Mouse (Mus musculus) embryonic fibroblast, embryonic 13.5 days (primary cell): ENCODE data around the gene Slc35c1. TPM values are rescaled to one million over a fixed set of nuclear protein-coding genes. Genes with fewer than 3 reads are reported as not detected.

Experiments used
- H3K27ac ChIP-seq: 2 replicates; pipeline ENCODE4 v1.5.1; 2012; ENCODE audit warnings: low read length, control low read depth, inconsistent platforms; ENCODE audit not compliant: insufficient read depth
- H3K4me1 ChIP-seq: 2 replicates; pipeline ENCODE4 v1.6.1; 2011; ENCODE audit warnings: low read length; ENCODE audit not compliant: control insufficient read depth, insufficient read depth
- H3K4me3 ChIP-seq: 2 replicates; pipeline ENCODE4 v1.5.1; 2011; ENCODE audit warnings: mild to moderate bottlenecking, control low read depth, low read length; ENCODE audit not compliant: insufficient read depth
- CTCF ChIP-seq: IDR thresholded peaks from 2 replicates; pipeline ENCODE4 v1.5.1; 2011; ENCODE audit warnings: mild to moderate bottlenecking, control low read depth, low read length, moderate library complexity, borderline replicate concordance; ENCODE audit not compliant: insufficient read depth
- POLR2A ChIP-seq: IDR thresholded peaks from 2 replicates; pipeline ENCODE4 v1.6.1; 2011; ENCODE audit warnings: low read depth, mild to moderate bottlenecking, control low read depth, low read length, moderate library complexity
- polyA plus RNA-seq: library from polyadenylated mRNA; stranded (reverse); fragments of >200 nt; gene quantifications from 2 replicates; pipeline ENCODE4 v1.2.4, GENCODE M21; 2011; ENCODE audit warnings: low read depth; ENCODE audit not compliant: missing spikeins, insufficient read length

Slc35c1 gene
- polyA plus RNA-seq, 1 experiment, result 12.9 TPM

- Histone ChIP-seq H3K4me1 (no peaks in the 10 kb centered on the region; the same call in 1 of the 2 replicates), H3K27ac (no peak overlapping the region), H3K4me3 (no peak overlapping the region)
- no peak for TF ChIP-seq CTCF
- no peak for TF ChIP-seq POLR2A
Observed at GRCm38 (mm10) chr2:92456970-92457530, 3.3 kb downstream of the Slc35c1 start.

DNA sequence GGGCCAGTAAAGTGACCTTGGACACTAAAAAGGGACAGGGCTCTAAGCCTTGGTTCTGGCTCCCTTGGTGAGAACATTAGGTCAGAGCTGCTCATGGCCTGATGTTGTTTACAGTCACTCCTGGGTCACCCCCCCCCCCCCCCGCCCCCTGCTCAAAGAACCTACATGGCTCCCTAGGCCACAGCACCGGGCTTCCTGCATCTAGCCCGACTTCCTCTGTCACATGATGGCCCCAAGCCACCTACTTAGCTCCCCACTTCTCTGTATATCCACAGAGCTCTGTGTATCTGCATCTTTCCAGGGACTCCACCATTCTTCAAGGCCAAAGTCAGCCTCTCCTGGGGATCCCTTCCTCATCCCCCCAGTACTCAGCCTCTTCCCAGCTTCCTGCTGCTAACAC lies 4.6 kb downstream of the Slc35c1 start:
- Histone ChIP-seq H3K4me3 (no peak overlapping the region), H3K4me1 (no peaks in the 10 kb centered on the region; the same call in 1 of the 2 replicates), H3K27ac (no peak overlapping the region)
- TF ChIP-seq POLR2A (no peak), CTCF (no peak)

DNA sequence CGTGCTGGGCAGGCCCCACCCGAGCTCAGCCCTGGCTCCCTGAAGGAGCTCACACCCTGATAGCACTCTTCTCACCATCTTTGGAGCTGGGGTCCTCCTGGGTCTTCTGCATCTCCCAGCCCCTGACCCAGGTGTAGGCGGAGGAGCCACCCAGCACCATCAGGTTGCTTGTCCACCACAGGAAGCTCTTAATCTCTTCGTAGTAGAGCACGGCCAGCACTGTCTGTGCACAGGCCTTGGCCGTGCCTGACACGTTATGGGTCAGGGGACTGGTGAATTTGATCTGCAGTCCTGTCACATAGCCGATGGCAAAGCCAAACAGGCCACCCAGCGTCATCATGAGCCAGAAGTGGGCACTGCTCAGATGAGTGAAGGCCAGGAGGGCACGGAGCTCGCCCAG lies 6.2 kb downstream of the Slc35c1 start:
- H3K4me1 ChIP-seq, result no peaks in the 10 kb centered on the region; the same call in 1 of the 2 replicates

DNA sequence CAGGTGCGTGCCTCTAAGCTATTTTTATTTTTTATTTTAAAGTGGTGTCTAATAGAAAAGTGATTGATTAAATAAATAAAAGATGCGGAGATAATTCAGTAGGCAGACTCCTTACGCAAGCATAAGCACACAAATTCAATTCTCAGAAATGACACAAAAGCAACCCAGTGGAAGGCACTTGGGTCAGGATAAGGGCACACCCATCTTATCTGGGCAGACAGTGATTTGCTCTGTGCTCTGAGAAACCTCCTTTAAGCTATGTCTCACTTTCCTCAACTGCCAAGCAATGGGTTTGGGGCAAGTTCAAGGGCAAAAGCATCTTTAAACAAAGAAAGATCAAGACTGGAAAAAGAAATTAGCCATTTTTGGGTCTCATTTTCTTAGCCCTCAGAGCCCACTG lies 9.2 kb downstream of the Slc35c1 start:
- TF ChIP-seq POLR2A, result no peak
- TF ChIP-seq CTCF, result no peak
- no peak overlapping the region for H3K4me3 ChIP-seq
- H3K4me1 ChIP-seq, result no peaks in the 10 kb centered on the region
- H3K27ac ChIP-seq, result no peak overlapping the region

More for the DNA sequence above, 6.2 kb downstream of the Slc35c1 start:
- Histone ChIP-seq H3K4me3 (no peak overlapping the region), H3K27ac (no peak overlapping the region)
- no peak for TF ChIP-seq CTCF
- TF ChIP-seq POLR2A, result no peak

- Histone ChIP-seq H3K4me1 (no peaks in the 10 kb centered on the region), H3K27ac (no peak overlapping the region), H3K4me3 (no peak overlapping the region)
- TF ChIP-seq CTCF (no peak; the same call in 1 of the 2 replicates), POLR2A (no peak)
Observed at GRCm38 (mm10) chr2:92447121-92447740, 13.1 kb downstream of the Slc35c1 start.

- no peak overlapping the region for H3K27ac ChIP-seq
- TF ChIP-seq CTCF, result no peak
- no peaks in the 10 kb centered on the region for H3K4me1 ChIP-seq
- no peak overlapping the region for H3K4me3 ChIP-seq
Observed at GRCm38 (mm10) chr2:92446656-92447055, 13.7 kb downstream of the Slc35c1 start.

- no peak overlapping the region for H3K4me3 ChIP-seq
- no peaks in the 10 kb centered on the region for H3K4me1 ChIP-seq
- no peak overlapping the region for H3K27ac ChIP-seq
- no peak for TF ChIP-seq POLR2A
- no peak for TF ChIP-seq CTCF
Observed at GRCm38 (mm10) chr2:92445890-92446289, 14.4 kb downstream of the Slc35c1 start.

- H3K4me3 ChIP-seq, result no peak overlapping the region
- TF ChIP-seq CTCF (no peak), POLR2A (no peak)
- no peaks in the 10 kb centered on the region for H3K4me1 ChIP-seq
- H3K27ac ChIP-seq, result no peak overlapping the region
Observed at GRCm38 (mm10) chr2:92444376-92444775, 16.0 kb downstream of the Slc35c1 start.

DNA sequence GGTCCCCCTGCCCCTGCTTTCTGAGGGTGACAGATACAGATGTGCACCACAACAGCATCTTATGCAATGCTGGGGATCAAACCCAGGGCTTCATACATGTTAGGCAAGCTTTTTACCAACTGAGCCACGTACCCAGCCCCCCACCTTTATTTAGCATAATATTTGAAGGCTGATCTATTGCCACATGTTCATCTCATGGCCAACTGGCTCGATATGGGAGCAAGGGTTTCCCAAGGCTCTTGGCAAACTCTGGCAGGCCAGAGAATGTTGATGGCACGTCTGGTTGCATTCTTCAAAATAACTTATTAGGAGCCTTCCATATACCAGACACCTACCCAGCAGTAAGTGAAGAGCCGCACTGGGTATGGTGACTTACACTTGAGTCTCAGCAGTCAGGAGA lies 17.0 kb downstream of the Slc35c1 start:
- H3K27ac ChIP-seq, result no peak overlapping the region
- no peaks in the 10 kb centered on the region for H3K4me1 ChIP-seq
- H3K4me3 ChIP-seq, result no peak overlapping the region
- no peak for TF ChIP-seq CTCF
- no peak for TF ChIP-seq POLR2A

GRCm38 (mm10) chr2:92442419-92443001 lies 17.8 kb downstream of the Slc35c1 start:
- TF ChIP-seq CTCF (no peak), POLR2A (no peak)
- Histone ChIP-seq H3K4me1 (peaks cover 2% of the 10 kb centered on the region; the same call in 1 of the 2 replicates), H3K27ac (no peak overlapping the region), H3K4me3 (no peak overlapping the region)
